In the genomic region with DNA sequence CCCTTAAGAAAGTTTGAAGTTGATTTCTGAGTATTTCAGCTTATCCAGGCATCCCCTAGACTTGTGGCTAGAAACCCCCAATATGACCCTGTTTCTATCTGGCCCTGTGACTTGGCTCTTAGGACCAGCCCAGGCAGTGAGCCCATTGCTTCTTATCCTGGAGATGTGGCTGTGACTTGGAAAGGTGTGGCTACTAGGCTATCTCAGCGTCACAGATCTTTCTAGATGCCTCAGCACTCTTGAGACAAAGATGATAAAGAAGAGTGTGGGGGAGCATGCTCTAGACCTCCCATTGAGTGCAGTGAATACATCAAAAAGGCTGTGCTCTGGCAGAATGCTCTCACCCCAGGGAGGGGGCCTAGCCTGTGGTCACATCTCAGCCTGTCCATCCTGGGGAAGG, we compare ENCODE assay signal across 1 mouse cellular context.
TF ChIP-seq lines count a peak whose summit lies in the region.

No protein-coding gene starts in this region.

TF ChIP-seq in MEL, 35 proteins besides CTCF, POLR2A, EP300 and RAD21 (continued from another document):
- TF ChIP-seq UBTF (IDR thresholded peaks at IDR 0.05; ENCODE audit: borderline replicate concordance, insufficient read depth, low read depth, low read length) (no peak), USF2 (IDR thresholded peaks at IDR 0.05; ENCODE audit: borderline replicate concordance in 1 of 2, insufficient read depth in 1 of 2, low read depth in 1 of 2, low read length in 2 of 2) (no peak), SIN3A (IDR thresholded peaks at IDR 0.05; ENCODE audit: low read length) (no peak), TCF12 (IDR thresholded peaks at IDR 0.05; ENCODE audit: low read depth, low read length) (peak; percentile 80), KAT2A (conservative IDR thresholded peaks at IDR 0.05; ENCODE audit: low read depth, low read length) (no peak), GATA1 (IDR thresholded peaks at IDR 0.05; ENCODE audit: low read depth, low read length) (peak; percentile 47; the same call in 1 of the 2 replicates), TAL1 (IDR thresholded peaks at IDR 0.05; ENCODE audit: low read length) (no peak), GABPA (IDR thresholded peaks at IDR 0.05; ENCODE audit: low read depth, low read length) (no peak), ELF1 (IDR thresholded peaks at IDR 0.05; ENCODE audit: low read depth, low read length) (no peak), ZC3H11A (IDR thresholded peaks at IDR 0.05; ENCODE audit: low read depth, low read length) (no peak), JUND (IDR thresholded peaks at IDR 0.05; ENCODE audit: low read depth, low read length) (no peak), MAFK (IDR thresholded peaks at IDR 0.05; ENCODE audit: borderline replicate concordance, low read depth, low read length) (no peak), POLR2AphosphoS5 (IDR thresholded peaks at IDR 0.05; ENCODE audit: borderline replicate concordance, low read depth, low read length) (no peak)
